Mouse (Mus musculus) testis, postnatal 10 days (tissue): ENCODE measurements at regions not wholly inside any gene's neighbourhood (a gene's known extent, or its start where the extent isn't known, plus 50 kb on each side); places are given as distances from the start of the nearest gene placed in this dataset.

Experiments used
- DNase-seq: peaks from one replicate; pipeline ENCODE4 v3.0.0; 2021; ENCODE audit warnings: low spot score

DNA sequence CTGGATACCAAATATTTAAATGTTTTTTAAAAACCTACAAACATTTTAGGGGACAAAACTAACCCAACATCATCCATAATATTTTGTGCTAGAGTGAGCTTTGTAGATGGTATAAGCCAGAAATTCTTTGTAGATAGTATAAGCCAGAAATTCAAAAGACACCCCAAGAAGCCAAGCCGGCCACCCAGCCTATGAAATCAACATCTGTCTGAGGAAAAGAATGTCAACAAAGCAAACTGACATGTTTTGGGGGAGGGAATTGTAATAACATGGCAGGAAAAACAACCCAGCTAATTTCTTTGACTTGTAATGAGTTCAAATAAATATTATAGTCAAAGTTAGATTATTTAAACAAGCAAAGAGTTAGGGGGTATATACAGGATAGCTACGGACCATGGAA is 246.9 kb upstream of the Gm5148 start:
- no peak for DNase-seq

DNA sequence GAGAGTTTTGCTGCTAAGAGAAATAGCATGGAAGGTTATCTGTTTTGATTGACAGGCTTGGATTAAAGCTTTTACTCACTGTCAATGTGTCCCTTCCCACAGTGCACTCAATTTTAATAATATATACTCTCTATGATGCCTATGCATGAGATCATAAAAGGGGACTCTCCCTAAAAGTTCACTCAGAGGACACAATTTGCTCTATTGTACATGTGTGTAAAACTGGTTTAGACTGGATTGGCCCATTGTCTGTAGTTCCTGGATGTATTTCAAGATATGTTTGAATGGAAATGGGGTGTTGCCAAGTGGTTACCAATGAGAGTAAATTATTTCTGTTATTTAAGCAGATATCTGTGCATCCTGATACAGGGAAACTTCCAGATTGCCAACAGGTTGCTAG is 244.4 kb upstream of the Gm5148 start:
- no peak for DNase-seq

DNA sequence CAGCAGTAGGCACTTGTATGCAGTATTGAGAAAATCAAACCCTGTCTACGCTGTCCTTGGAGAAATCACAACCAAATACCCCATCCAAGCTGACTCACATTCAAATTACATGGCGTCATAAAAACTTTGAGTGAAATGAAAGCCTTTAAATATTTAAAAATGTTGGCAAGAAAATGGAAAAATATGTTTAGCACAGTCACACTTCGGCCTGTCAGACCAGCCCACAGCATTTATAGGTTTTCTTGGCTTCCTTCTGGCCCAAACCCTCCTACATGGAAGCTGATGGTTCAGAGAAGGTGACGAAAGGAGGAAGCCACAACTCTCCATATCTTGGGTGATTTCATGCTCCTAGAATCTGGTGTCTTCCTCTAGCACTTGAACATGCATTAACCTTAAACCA is 240.9 kb upstream of the Gm5148 start:
- DNase-seq: no peak

DNA sequence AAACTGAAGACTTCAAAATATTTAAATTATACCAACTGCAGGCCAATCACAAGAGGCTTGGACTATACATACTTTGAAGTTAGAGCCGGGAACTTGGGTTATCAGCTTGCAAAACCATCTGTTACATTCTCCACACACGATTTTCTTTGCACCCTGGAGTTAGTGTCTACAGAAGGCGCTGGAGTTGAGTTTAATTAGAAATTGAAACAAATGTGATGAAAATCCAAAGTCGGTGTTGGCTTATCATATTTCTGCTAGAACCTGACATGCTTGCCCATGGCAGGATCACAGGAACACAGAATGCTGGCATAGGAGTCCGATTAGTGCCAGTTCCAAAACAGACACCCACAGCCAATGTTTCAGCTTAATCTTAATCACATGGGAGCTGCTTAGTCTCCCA is 239.8 kb upstream of the Gm5148 start:
- no peak for DNase-seq

DNA sequence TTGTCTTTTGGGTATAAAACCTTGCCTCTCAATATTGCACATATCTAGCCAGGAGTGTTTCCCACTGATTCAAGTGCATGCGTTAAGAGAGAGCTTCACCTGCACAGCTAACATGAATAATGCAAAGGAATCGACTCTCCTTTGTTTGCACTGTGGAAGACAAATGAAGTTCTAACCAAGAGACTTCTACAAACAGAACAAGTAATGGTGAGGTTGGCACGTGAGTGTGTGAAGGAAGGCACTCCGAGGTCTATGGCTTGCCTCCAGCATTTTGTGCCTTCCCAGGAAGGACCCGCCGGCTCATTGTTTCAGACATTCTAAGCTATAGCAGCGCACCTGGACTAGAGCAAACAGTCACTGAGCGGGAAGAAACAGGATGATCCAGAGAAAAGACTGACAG is 238.5 kb upstream of the Gm5148 start:
- no peak for DNase-seq

DNA sequence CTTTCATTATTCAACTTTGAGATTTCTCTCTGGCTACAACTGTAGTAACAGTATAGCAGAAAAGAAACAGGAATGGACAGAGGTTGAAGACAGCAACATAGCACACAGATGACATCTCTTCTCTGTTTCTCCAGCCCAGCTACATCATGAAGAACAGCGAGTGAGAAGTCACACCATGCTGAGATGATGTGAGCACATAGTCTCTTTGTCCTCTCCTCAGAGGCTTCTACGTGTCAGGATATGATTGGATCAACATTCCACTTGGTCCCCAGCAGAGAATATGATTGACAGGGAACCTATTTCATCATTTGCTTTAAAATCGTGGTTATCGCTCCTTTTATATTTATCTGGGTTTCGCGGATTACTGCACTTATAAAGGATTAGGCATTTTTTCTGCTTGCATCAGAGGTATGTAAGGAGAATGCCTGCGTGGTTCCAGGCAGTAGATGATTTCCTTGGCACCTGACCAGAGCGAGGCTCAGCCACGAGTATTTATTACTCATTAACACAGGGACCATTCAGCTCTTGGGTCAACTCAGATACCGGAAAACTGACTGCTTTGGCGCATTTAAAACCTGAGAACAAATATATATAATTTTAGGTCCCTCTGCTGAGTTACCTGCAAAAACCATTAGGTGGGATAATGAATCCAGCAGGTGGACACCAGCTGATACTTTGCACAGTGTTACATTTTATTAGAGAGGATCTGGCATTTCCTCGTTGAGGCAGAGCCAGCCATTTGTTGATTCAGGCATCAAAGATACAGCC is 237.9 kb upstream of the Gm5148 start:
- no peak for DNase-seq

DNA sequence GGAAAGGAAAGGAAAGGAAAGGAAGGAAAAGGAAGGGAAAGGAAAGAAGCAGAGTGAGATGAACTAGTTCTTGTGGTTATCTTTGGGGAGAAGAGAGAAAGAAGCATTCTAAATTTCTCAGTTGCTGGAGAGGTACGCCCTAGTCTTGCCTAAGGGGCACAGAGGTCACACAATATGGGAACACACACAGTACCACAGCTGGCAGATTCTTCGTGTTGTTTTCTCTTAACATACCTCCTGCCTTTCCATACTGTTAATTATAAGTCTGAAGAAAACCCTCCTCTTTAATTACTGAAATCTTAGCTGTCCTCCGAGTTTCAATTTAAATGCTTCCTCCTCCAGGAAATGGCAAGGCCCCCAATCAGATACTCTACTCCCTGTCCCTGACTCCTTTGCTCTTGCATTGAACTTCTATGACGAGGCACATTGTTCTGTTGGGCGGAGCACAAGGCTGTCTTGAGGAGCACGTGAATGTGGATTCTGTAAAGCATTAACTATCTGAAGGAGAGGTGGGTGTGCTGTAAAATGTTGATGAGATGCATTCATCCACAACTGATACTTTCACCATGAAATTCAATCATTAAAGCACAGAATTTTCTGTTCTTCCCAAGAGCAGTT is 234.2 kb upstream of the Gm5148 start:
- no peak for DNase-seq

DNA sequence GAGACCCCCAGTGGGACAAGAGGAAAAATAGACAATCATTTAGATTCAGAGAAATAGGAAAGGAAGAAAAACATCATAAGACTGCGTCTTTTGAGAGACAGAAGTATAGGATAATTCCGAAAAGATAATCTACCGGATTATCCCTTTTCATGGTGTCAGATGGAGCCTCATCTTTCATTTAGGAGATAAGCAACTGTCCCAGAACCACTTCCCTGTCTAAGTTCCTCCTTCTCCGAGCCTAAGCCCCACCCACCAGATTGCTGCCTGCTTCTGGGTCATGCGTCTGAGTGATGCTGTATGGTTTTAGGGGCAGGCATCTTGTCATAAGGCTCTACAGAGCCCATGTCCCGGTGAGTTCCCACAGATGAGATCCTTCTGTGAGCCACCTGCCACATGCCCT is 232.3 kb upstream of the Gm5148 start:
- DNase-seq: no peak

DNA sequence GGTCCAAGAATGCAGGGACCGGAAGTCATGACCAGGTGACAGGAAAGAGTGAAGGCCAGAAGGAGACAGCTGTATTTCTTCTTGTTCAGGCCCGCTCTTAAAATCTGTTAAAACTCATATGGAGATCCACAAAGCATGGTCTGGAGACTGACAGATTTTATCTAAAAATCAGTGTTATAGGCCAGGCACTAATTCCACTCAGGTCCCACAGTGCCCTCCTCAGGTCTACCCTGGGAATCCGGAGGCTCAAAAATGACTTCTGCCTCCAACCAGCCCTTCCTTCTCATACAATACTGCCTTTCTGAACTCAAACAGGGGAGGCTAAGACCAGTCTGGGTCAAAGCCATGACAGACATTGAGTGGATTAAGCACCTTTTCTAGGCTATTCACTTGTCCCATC is 228.6 kb upstream of the Gm5148 start:
- DNase-seq: no peak

DNA sequence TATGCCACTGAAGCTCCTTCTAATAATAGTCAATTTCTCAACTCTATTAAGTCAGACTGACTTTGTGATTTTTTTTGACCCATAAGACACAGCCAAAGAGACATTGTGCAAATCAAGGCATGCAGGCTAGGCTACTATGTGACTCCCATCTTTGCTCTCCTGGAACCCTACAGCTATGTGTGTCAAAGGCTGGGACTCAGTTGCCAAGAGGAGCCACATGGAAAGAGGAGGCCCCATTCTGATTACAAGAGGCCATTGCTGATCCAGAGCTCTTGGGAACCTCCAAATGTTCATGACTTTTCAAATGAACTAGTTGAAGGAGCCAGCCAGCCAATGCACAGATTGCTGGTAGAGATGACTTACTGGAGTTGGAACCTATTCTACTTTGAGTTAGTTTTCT is 228.0 kb upstream of the Gm5148 start:
- no peak for DNase-seq

DNA sequence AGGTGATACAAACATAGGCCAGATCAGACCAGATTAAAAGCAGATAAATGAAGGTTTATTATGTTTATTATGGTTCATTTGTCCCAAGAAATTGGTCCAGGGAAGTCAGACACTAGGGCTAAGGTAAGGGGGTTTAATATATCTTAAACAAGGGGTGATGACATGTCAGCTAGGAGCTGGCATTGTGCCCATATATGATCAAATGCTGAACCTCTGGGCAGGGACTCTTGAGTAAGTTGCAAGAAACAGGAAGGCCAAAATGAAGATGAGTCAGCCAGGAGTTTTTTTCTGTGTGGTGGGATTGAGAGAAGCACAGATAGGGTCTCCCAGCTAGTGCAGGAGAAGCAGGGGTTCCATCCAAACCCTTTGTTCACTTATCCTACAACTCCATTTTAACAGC is 219.4 kb upstream of the Gm5148 start:
- no peak for DNase-seq

DNA sequence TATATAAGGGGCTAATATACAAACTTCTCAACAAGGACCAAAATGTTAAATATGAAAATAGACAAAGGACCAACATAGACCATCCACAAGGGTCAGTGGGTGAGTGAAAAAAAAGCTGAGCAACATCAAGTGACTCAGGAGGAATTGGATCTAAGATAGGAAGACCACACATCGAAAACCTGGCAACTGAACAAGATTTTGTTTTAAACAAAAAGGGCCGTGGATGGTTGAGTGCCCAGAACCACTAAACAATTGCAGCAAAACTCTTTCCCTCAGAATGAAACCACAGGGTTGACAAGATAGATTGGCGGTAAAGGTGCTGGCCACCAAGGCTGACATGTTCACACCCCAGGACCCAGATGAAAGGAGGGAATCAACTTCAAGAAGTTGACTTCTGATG is 215.7 kb upstream of the Gm5148 start:
- DNase-seq: no peak

DNA sequence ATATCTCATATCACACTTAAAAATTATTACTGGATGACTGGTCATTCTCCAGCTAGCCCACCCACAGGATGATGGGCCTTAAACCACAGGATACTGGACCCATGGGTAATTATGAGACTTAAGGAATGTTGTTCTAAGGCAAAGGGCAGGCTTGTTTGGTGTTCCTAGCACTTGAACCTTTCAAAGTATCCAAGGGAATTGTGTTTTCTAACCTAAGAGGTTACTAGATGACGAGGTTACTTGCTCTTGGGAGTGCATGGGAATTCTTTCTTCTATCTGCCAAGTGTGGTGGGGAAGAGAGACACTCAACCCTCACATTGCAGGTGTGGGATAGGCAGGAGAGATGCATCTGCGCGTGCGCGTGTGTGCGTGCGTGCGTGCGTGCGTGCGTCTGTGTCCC is 214.6 kb upstream of the Gm5148 start:
- no peak for DNase-seq

DNA sequence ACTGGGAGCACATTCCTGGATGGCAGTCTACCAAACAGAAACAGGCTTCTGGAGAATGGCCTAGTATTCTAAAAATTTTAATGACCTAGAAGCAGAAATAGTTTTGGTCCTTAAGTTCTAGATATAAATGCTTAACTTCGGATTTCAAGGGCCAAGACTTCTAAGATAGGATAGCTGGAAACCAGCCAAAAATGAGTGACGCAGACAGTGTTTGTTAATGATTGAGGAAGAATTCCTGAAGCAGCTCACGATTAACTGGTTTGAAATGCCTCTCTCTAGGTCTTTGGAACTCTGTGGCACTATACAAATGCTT is 213.9 kb upstream of the Gm5148 start:
- no peak for DNase-seq

DNA sequence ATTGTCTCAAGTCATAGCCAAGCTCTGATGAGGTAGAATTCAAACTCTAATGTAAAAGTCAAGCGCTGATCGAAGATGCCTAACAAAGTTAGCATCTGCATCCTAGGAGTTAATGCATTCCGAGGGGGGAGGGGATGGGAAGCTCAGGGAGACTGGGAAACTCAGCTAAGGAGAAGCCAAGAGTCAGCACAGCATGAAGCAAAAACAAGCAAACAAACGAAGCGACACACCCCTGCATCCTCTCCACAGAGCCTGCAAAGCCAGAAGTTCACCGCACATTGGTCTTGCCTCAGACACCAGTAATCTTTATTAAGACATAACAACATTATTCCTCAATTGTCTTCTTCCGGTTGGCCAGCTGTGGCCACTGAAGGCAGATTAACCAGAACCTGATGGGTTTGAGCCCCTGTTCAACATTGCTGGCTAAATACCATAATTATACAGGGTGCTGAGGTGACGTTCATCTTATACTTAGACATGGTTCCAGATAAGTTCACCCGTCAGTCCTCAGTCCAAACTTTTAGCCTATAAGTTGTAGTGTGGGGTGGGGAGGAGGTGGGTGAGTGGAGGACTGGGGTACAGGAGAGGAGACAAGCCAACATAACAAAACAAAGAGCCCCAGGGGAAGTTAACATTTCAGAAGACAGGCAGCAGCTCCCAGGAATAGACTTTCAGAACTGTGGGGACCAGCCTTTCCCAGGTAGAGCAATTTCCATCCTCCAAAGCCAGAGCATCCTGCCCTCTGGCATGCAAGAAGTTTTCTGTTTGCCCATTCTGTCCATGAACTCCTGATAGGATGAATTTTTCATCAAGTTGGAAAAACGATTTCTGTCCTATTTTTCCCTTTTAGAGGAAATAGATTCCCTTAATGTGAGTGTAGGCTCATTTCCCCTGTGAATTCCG is 213.3 kb upstream of the Gm5148 start:
- no peak for DNase-seq

DNA sequence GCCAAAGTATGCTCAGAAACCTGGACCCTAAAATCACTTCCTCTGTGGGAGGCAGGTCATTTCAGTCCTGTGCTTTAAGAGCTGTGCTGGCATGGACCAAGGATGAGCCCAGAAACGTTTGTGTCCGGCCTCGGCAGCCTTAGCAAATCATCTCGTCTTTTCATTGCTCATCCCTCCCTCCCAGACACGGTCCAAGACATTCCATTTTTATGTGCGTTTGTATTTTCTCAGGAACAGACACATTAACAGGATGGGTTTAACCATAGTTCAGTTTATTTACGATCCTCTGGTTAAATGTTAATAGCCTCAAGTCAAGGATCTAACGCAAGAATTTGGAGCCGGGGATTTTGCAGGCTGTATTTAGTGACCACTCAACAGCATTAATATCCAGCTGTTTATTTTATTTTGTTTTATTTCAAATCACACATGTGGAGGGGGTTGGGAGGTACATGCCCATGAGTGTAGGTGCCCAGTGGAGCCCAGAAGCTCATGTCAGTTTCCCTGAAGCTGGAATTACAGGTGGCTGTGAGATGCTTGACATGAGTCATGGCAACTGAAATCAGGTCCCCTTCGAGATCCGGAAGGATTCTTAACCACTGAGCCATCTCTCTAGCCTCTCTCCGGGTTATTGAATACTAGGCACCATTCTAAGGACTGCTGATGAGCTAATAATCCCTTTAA is 212.1 kb upstream of the Gm5148 start:
- DNase-seq: no peak

DNA sequence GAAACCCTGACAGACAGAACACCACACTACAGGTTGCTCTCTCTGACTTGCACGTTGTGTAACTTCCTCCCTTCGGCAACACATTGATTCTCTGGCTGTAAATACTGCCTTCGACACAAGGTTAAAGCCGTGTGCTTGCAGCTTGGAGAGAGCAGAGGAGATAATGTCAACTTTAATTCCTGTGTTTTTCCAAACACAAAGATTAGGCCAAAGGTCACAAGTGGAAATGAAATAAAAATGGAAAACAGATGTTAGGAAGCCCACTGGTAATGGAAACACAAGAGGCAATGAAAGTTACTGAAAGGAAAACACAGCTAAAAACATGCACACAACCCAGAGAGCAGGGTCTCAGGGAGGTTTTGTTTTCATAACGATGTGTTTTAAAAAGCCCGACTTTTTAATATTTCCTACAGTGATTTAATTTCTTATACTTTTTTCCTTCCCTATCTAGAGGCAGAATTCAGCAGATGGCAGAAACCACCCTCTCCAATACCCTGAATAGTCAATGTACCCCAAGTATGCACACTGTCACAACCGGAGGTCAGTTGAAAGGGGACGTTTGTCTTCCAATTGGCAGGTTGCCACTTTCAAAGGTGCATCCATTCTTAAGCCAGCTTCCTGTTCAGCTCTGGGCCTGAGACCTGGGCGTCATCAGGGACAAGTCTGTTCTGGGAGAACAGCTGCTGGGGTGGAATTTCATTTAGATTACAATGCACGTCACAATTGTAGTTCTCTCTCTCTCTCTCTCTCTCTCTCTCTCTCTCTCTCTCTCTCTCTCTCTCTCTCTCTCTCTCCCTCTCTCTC is 210.8 kb upstream of the Gm5148 start:
- no peak for DNase-seq

DNA sequence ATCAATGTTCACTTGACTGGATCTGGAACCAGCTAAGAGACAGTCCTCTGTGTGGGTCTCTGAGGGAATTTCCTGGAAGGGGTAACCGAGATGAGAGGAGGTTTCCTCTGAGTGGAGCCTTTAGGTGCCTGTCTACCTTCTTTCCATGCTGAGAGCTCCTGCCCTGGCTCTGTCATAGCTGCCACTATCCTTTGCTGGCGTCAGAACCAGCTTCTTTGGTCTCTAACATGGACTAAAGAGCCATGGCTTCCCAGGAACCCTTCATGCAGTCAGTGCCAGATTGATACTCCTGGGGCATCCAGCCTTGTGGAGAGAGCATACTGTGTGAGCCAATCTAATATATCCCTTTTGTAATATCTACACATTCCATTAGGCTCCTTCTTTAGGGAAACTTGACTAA is 209.9 kb upstream of the Gm5148 start:
- DNase-seq: no peak

DNA sequence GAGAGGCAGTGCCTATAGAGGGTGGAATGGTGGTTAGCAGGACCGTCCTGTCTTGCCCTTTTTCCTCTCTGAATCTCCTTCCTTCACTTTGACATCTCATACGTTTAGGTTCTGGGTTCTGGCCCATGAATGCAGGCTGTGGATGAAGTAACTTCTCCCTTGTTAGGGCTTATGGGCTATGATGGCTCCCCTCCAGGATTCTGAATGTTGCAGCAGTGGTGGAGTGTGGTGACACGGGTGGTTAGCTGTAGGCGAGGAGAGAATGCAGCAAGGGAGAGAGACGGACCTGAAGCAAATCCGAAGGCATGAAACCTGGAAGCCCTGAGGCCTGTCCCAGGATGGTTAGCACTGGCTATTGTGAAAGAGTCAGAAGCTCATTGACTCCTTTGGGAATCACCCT is 204.4 kb upstream of the Gm5148 start:
- no peak for DNase-seq

DNA sequence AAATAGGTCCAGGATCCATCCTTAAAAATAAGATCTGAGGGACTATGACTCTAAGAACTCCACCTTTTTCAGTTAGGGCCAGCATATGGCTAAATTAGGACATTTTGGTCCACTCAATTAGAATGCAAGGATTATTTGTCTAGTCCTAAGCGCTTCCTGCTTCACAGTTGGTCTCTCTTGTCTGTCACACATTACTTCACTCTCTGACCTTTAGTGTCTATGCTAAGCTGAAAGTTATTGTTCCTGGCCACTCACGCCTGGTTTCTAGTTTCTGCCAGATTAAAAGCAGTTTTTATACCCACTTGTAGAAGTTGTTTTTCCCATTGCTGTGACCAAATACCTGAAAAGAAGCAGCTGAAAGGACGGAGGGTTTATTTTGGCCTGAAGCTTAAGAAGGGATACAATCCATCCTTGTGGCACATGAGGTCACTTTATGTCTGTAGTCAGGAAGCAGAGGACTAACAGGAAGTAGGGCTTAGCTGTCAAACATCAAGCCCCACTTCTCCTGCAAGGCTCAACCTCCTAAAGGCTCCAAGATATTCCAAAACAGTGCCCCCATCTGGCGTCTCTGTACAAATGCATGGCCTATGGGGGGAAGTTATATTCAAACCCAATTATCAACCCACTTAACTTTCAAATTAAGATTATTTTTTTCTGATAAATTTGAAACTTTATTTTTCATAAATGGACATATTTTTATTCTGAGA is 195.3 kb upstream of the Gm5148 start:
- no peak for DNase-seq

DNA sequence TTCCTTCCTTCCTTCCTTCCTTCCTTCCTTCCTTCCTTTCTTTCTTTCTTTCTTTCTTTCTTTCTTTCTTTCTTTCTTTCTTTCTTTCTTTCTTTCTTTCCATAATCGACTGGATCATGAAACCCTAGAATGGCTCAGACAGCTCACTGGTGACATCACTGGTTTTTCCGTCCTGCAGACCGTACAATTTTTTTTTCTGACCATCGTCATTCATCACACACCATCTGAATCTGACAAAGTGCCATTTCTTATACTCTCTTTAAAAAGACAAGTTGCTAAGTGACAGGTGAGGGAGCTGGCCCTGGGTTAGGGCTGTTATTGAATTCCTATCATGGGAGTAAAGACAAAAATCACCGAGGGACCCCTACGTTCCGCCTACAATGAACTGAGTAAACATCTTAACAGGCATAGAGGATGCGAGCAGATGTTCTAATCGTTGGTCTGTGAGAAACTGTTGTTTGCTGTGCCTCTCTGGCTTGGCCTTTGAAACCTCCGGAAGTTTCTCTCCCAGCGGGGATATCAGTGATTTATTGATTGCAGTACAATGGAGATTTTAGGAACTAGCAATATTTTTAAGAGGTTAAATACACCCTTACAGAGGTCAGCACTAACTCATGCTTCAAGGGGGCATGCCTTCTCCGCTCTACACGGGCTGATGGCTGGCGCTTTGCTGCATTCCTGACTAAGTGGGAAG is 192.6 kb upstream of the Gm5148 start:
- DNase-seq: no peak
